Mouse (Mus musculus) brain, embryonic 14.5 days (tissue): Measurements from ENCODE around the gene Sec14l1.

Experiments
- CTCF ChIP-seq: fragments of 200-500 bp; IDR thresholded peaks from 2 replicates; pipeline ENCODE4 v1.5.1; 2012; ENCODE audit warnings: inconsistent platforms, mild to moderate bottlenecking, moderate library complexity, borderline replicate concordance; ENCODE audit not compliant: insufficient read depth, insufficient read length; ENCODE audit errors: extremely low read depth
- POLR2A ChIP-seq: fragments of 200-500 bp; IDR thresholded peaks from 2 replicates; pipeline ENCODE4 v1.6.1; 2012; ENCODE audit warnings: mild to moderate bottlenecking, inconsistent platforms, borderline replicate concordance; ENCODE audit not compliant: poor library complexity, insufficient read depth, insufficient read length, severe bottlenecking; ENCODE audit errors: extremely low read depth

- TF ChIP-seq CTCF (no peak), POLR2A (no peak)
These were observed 92.5 kb downstream of the Sec14l1 start for GRCm38 (mm10) chr11:117207436-117207835.
